Mouse (Mus musculus): ENCODE data around the gene Hax1.

Gene Hax1

DNA sequence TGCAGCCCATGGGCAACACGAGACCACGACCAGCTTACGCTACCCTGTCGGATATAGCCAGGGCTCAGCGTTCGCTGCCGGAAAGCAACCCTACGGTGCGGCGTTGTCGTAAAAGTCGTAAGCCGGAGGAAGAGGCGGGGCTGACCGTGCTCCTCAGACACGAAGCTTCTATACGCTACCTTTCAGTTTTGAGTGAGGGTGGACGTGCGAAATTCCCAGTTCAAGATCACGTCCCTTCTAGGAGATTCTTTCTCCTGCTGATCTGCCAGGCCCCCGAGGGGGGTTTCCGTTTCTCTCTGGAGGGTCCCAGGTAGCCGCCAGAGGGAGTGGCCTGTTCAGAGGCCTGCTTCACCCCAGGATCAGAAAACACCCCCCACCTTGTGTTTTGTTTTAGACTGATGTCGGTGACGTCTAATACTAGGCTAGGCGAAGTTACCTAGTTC is at the start of gene Hax1:
TSS of gene Hax1 (minus strand) at position 169 of the 443 bp plus-strand sequence.
- peak; percentile 94 for DNase-seq (ENCODE audit: low spot score)

DNA sequence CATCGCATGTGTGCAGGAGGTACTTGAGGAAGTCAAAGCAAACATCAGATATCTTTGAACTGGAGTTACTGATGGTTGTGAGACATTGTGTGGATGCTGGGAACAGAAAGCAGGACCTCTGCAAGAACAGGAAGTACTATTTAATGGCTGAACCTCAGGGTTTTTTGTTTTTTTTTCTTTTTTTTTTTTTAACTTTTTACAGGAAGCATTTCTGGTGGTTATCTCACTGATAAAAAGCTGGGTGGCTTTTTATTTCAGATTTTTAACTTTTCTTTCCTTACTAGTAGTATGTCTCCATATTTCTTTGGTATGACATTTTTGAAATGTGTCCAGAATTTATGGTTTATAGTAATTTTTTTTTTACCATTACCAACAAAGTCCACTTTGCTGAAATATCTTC is 37.7 kb upstream of the Hax1 start:
- no peak for DNase-seq (ENCODE audit: low spot score)

DNA sequence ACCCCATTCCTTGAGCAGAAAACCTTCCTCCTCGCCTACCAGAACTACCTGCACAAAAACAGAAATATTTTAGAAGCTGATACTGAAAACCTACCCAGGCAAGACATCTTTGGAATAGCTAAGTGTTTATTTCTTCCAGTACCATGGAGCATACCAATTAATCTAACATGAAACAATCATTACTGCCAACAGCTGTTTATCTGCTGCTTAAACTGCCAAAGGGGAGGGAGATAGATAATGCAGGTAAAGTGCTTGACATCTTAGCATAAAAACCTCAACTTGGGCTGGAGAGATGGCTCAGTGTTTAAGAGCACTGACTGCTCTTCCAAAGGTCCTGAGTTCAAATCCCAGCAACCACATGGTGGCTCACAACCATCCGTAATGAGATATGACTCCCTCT is 36.1 kb upstream of the Hax1 start:
- DNase-seq (ENCODE audit: low spot score): no peak

GRCm38 (mm10) chr3:90016626-90017025 is 18.0 kb upstream of the Hax1 start:
- DNase-seq (ENCODE audit: low spot score): no peak

- no peak for DNase-seq (ENCODE audit: low spot score)
Measured at GRCm38 (mm10) chr3:90010291-90010690, 11.7 kb upstream of the Hax1 start.

DNA sequence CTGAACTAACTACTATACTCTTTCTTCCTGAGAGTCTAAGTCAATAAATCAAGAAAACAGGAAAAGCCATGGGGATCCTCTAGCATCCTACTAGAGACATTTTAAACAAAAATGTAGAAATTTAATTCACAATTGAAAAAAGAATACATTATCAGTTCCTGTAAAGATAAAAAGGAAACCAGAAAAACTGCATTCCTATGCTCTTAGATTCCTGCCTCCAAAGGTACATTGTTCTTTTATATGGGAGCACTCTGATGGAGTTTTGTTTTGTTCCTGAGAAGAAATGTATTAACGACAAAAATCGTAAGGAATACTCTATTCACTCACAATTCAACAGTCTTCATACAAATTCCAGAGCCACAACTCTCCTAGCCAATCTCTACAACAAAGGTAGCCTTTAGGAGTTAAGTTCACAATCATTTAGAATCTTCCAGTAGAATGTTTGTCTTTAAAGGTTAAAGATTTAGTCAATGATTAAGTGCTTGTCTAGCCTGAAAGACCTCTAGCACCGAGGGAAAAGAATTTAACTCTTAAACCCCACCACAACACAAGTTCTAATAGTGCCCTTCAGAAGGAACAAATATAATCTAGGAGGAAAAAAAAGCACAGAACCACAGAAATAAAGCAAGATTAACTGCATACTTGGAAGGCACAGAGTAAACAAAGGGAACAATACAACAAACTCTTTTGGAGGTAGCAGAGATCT is 5.7 kb upstream of the Hax1 start:
- DNase-seq (ENCODE audit: low spot score): no peak

DNA sequence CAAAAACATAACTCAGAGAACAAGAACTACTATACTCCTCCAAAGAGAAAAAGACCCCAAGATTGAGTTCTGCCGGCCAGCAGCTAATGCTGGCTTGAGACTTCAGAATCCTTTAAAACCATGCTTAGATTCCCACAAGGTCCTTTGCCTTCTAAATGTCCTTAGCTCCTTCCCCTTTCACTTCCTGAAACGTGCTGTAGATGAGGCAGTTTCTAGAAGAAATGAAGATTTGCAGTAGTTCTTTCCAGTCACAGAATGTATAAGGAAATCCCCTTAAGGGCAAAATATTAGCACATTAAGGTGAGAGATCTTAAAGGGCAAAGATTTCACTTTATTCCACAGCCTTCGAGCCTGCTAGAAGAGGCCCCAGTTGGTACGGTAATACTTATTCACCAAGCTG is 1.2 kb upstream of the Hax1 start:
- DNase-seq (ENCODE audit: low spot score): no peak

GRCm38 (mm10) chr3:89999090-89999489 is 510 bp upstream of the Hax1 start:
- no peak for DNase-seq (ENCODE audit: low spot score)

GRCm38 (mm10) chr3:89997791-89998495 is 637 bp downstream of the Hax1 start:
- DNase-seq (ENCODE audit: low spot score): no peak

GRCm38 (mm10) chr3:89994807-89995515 is 3.6 kb downstream of the Hax1 start:
- no peak for DNase-seq (ENCODE audit: low spot score)

GRCm38 (mm10) chr3:89987822-89988221 is 10.8 kb downstream of the Hax1 start:
- DNase-seq (ENCODE audit: low spot score): no peak

GRCm38 (mm10) chr3:89987211-89987610 is 11.4 kb downstream of the Hax1 start:
- no peak for DNase-seq (ENCODE audit: low spot score)

DNA sequence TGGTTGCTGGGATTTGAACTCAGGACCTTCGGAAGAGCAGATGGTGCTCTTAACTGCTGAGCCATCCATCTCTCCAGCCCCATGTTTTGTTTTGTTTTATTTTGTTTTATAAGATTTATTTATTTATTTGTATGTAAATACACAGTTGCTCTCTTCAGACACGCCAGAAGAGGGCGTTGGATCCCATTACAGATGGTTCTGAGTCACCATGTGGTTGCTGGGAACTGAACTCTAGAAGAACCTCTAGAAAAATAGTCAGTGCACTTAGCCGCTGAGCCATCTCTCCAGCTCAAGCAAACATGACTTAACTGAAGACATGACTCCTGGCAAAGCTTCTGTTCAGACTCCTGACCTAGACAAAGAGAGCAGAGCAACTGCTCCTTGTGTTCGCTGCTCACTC is 16.2 kb downstream of the Hax1 start:
- DNase-seq (ENCODE audit: low spot score): no peak

- no peak for DNase-seq (ENCODE audit: low spot score)
Measured at GRCm38 (mm10) chr3:89976859-89977258, 21.7 kb downstream of the Hax1 start.

GRCm38 (mm10) chr3:89968509-89968908 is 30.1 kb downstream of the Hax1 start:
- DNase-seq (ENCODE audit: low spot score): no peak

GRCm38 (mm10) chr3:89966946-89967345 is 31.6 kb downstream of the Hax1 start:
- DNase-seq (ENCODE audit: low spot score): no peak

GRCm38 (mm10) chr3:89965972-89966371 is 32.6 kb downstream of the Hax1 start:
- DNase-seq (ENCODE audit: low spot score): no peak

- DNase-seq (ENCODE audit: low spot score): no peak
Measured at GRCm38 (mm10) chr3:89965557-89965956, 33.0 kb downstream of the Hax1 start.

GRCm38 (mm10) chr3:89963926-89964739 is 34.4 kb downstream of the Hax1 start:
- DNase-seq (ENCODE audit: low spot score): peak; percentile 81

GRCm38 (mm10) chr3:89963221-89963763 is 35.3 kb downstream of the Hax1 start, which contains the start of gene Atp8b2:
Gene Atp8b2 (minus strand): TSS chr3:89963508.
- DNase-seq (ENCODE audit: low spot score): peak; percentile 36

DNA sequence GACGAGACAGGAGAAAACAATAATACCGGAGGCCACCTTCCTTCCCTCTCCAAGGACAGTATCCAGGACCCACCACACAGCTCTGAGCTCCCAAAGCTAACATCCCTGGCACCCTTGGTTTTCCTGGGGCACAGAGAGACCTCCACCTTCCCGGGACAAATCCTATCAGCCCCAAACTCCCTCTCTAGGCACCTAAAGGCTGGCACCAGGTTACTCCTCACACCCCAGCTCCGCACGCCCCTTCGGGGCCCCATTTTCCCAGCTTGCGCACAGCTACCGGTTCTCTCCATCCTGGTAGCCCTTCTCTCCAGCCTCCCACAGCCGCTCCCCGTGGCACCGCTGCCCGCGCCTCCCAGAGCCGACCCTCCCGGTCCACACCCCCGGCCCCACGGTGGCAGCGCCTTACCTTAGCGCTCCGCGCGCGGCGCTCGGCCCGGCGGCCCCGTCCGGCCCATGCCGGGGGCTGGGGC is 35.8 kb downstream of the Hax1 start:
- DNase-seq (ENCODE audit: low spot score): peak; percentile 7
